Mouse (Mus musculus): ENCODE measurements around the gene Arpc5. TPM values are rescaled to one million over a fixed set of nuclear protein-coding genes. Genes with fewer than 3 reads are reported as not detected.

Arpc5 gene
- total RNA-seq, 4 experiments from 2014 or later, result 7.3 to 9.8 (median 8.7) TPM

DNA sequence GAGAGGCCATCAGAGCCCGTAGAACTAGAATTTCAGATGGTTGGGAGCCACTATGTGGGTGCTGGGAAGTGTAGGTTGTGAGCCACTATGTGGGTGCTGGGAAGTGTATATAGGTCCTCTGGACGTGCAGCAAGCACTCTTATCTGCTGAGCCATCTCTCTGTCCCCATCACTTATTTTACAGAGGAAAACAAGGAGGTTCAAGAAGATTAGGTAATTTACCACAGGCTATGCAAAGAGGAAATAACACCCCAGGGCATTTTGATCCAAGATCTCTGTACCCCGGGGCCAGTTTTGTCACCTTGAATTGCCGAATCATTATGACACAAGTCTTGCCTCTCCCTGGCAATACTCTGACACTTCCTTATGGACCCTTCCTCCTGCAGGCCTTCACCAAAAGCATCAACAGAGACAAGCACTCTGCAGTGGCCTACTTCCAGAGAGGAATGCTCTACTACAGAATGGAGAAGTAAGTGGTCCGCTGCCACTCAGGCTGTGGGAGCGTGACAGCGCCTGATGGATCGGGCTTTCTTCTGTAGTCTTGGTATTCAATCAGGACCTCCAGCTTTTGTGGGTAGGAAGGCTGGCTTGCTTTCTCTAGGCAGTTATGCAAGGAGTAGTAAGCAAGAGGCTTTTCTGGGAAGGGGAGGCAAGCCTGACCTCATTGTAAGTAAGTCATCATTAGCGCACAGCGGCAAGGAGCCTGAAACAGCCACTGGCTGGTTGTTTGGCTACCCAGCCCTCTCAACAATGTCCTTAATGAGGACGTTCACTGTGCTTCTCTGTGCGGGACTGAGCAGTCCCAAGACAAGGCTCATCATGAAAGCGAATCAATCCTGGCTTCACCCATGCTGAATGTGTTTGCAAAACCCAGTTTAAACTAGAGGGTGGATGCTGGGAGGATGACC lies 44.4 kb downstream of the Arpc5 start:
- DNase-seq (ENCODE audit: low spot score in 2 of 2), result no peak

DNA sequence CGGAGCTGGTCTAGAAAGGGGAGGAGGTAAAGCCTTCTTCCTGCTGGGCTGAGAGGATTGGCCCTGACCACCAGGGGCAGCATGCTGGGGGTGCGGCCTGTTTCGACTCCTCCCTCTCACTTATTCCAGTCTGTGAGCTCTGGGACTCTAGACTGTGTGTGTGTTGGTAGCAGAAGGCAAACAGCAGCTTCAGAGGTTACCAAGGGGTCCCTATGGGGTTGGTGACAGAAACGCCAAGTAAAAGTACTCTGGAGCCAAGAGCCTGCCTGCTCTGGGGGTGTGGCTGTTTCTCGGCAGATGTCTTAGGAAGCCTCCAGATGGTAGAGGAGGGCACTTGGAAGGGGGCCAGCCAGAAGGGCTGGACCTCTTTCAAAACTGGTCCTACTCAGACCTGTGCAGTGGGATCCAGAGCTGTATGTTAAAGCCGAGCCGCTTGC lies 48.9 kb downstream of the Arpc5 start:
- no peak for DNase-seq (ENCODE audit: low spot score in 2 of 2)

DNA sequence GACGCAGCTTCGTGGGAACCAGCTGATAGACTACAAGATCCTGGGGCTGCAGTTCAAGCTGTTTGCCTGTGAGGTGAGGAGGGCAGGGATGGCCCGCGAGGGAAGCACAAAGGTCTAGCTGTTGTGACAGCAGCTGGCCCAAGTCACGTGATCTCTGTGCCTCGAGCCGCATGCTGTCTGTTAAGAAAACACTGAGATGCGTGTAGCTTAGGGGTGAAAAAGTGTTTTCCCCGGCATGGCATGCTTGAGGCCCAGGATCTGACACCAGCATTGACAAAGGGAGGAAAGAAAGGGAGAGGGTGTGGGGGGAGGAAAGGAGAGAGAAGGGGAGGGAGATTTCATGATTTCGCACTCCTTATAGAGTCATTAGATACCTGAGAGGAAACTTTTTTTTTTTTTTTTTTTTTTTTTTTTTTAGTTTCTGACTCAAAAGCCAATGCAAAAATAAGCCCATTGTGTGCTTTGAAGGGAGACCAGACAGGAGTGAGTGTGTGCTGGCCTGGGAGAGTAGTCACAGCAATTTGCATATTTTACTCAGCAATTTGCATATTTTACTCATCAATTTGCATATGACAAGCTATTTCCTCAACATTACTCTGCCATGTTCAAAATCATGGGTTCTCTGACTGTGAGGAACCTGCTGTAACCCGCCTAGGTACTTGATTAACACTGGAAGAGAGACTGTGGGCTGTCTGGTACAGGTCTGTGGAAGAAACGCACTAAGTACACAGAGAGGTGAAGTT lies 50.9 kb downstream of the Arpc5 start:
- DNase-seq (ENCODE audit: low spot score in 2 of 2), result no peak

DNA sequence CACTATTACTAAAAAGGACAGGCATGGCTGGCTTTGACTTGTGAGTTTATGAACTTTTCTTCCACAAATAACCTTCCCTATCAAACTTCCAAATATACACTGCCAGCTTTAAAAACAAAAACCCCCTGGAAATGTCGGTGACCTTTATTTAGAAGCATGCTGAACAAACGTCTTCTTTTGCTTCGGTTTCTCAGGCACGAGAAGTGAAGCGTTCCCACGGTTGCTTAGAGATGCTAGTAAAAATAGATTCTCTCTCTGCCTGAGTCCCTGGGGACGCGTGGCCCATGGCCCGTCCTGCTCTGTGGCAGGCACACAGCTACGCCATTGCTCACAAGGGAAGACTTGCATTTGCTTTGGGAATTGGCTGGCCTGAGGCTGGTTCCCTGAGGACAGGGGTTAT lies 51.5 kb downstream of the Arpc5 start:
- DNase-seq (ENCODE audit: low spot score in 2 of 2), result peak; percentile 29 to 54

DNA sequence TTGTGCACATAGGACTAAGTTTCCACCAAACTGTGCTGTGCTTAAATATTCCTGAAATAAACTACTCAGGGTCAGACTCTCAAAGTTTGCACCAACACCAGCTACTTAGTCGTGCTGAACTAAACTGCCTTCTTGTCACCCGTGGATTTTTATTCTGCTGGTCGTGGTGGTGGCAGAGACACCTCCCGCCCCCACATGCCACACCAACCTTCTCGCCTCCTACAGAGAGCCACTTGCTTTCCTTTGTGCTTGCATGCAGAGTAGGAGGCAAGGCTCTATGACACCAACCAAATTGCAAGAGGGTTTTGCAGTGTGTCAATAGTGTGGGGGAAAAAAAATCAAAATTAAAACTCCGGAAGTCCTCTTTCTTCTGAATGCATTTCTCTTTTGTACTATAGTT lies 53.2 kb downstream of the Arpc5 start:
- DNase-seq (ENCODE audit: low spot score in 2 of 2), result no peak

DNA sequence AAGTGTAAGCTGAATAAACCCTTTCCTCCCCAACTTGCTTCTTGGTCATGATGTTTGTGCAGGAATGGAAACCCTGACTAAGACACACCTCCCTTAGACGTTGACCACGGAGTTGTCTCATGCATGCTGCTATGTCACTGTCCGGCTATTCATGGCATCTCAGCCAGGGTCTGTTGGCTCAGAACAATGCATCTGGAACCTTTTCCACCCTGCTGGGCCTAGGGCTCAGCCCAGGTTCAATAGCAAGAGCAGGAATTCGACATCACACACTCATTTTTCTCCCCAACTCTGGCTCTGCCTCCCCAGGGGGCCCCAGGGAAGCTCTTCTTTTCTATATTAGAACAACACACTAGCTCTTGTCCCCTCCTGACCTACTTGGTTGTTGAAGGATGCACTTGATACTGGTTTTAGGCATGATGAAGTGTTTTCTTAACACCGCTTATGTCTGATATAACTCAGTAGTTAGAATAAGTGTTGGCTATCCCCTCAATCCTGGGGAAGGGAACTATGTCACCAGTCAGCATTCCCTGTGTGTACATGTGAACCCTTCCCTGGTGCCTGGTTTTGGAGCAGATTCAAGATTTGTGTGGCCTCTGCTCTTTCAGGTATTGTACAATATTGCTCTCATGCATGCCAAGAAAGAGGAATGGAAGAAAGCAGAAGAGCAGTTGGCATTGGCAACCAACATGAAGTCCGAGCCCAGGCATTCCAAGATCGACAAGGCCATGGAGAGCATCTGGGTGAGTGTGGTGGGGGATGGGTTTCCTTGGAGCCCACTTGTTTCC lies 54.8 kb downstream of the Arpc5 start:
- DNase-seq (ENCODE audit: low spot score in 2 of 2), result no peak

DNA sequence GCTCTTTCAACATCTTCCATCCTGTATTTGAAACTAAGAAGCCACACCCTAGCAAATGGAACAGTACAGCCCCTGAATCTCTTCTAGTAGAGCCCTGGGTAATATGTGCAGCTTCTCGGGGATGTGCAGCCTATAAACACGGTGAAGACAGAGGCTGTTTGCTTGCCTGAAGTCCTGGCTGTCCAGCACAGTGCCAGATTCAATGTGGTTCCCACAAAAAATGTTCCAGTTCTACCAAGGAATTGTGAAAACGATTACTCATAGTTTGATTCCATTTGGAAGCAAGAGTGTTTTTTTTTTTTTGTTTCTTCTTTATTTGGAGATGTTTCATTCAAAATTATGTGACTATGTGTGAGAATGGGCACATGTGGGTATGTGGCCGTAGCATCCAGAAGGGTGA lies 55.4 kb downstream of the Arpc5 start:
- no peak for DNase-seq (ENCODE audit: low spot score in 2 of 2)

DNA sequence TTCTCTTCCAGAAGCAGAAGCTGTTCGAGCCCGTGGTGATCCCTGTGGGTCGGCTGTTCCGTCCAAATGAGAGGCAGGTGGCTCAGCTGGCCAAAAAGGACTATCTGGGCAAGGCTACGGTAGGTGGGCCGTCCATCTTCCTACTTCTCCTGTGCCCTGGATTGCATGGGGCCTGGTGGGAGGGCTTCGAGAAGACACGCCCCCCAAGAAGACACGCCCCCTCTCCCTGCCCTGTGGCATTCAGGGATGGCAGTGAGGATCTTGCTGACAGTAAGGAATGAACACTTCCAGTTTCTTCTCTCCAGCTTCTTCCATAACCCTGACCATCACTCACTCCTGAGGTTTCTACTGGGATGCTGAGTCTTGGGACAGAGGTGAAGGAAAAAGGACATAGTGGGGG lies 57.9 kb downstream of the Arpc5 start:
- DNase-seq (ENCODE audit: low spot score in 2 of 2), result no peak

Other genes starting within 250 kb of the Arpc5 start
- gene Apobec4, start 16.0 kb upstream of the Arpc5 start, total RNA-seq (2022), result not detected
- gene Rgl1, start 191 bp upstream of the Arpc5 start, total RNA-seq (2022), result 1 to 10 TPM; 2.9 to 9.4 (median 5.3) TPM
- gene Ncf2, start 33.7 kb downstream of the Arpc5 start, total RNA-seq (2022), result 1 to 10 TPM in 1 of 4 experiments, under 1 TPM in 3; 0.34 to 1.1 (median 0.48) TPM
- 10 to 100 TPM; 36.2 to 45.6 (median 39.9) TPM for gene Smg7, start 136.1 kb downstream of the Arpc5 start, total RNA-seq (2022)
- under 1 TPM; 0.10 to 0.58 (median 0.16) TPM for gene Nmnat2, start 188.5 kb downstream of the Arpc5 start, total RNA-seq (2022)

All from gastrocnemius, adult 8-10 months (tissue).